Mouse (Mus musculus) kidney, embryonic 16.5 days (tissue): Measurements from ENCODE around the gene Cd55. TPM values are rescaled to one million over a fixed set of nuclear protein-coding genes. Genes with fewer than 3 reads are reported as not detected.
"Not testable (repeated sequence)": the region's sequence is repeated elsewhere in the genome, so short reads cannot be mapped to it uniquely, and the experiment has no call there.

Experiments used
- ATAC-seq: fragments of 200-750 bp; cut with Nextera tagmentation; 2 replicates; pipeline ENCODE4 v1.8.0; 2017; ENCODE audit warnings: moderate TSS enrichment; ENCODE audit not compliant: low FRiP score, low TSS enrichment
- H3K27ac ChIP-seq: fragments of 300-500 bp; sonication (generic); 2 replicates; pipeline ENCODE4 v1.5.1; 2014; ENCODE audit warnings: low read length
- H3K27me3 ChIP-seq: fragments of 300-500 bp; sonication (generic); 2 replicates; pipeline ENCODE4 v1.6.1; 2014; ENCODE audit warnings: low read length, control low read depth, mixed read lengths; ENCODE audit not compliant: insufficient read depth
- H3K36me3 ChIP-seq: fragments of 300-500 bp; sonication (generic); 2 replicates; pipeline ENCODE4 v1.6.1; 2014; ENCODE audit warnings: low read length, control low read depth, mixed read lengths; ENCODE audit not compliant: insufficient read depth
- H3K4me1 ChIP-seq: fragments of 300-500 bp; sonication (generic); 2 replicates; pipeline ENCODE4 v1.6.1; 2014; ENCODE audit warnings: low read length, control low read depth, mixed read lengths; ENCODE audit not compliant: insufficient read depth
- H3K4me2 ChIP-seq: fragments of 300-500 bp; sonication (generic); replicated peaks from 2 replicates; pipeline ENCODE4 v1.6.1; 2014; ENCODE audit warnings: low read depth, low read length
- H3K4me3 ChIP-seq: fragments of 300-500 bp; sonication (generic); 2 replicates; pipeline ENCODE4 v1.5.1; 2014; ENCODE audit warnings: mild to moderate bottlenecking, low read length
- H3K9ac ChIP-seq: fragments of 300-500 bp; sonication (generic); replicated peaks from 2 replicates; pipeline ENCODE4 v1.6.1; 2014; ENCODE audit warnings: low read length
- H3K9me3 ChIP-seq: fragments of 300-500 bp; sonication (generic); 2 replicates; pipeline ENCODE4 v1.6.1; 2016; ENCODE audit warnings: low read length, control low read depth
- WGBS: fragments of 180-500 bp; shearing (Covaris S2); extraction: QIAGEN DNeasy Blood & Tissue Kit; methylation state at CpG from one replicate; pipeline ENCODE4 v1.1.7; 2014; 5-methylcytosine and 5-hydroxymethylcytosine counted together
- polyA plus RNA-seq: library from polyadenylated mRNA; unstranded; fragments of >200 nt; fragmentation: Nextera tagmentation; extraction: Ambion mirVana; gene quantifications from 2 replicates; pipeline ENCODE4 v1.2.1, GENCODE M21; 2015

The Cd55 gene
- polyA plus RNA-seq, 1 experiment from 2014 or later: 15.9 TPM

- Histone ChIP-seq H3K4me1 (0 out of 2 replicates have a peak, but pooled peaks cover 3% of the 10 kb centered on the region), H3K27ac (no peak overlapping the region)
Measured at GRCm38 (mm10) chr1:130485828-130486620, 23.5 kb upstream of the Cd55 start.

GRCm38 (mm10) chr1:130485376-130485775 is 22.8 kb upstream of the Cd55 start:
- 0 out of 2 replicates have a peak, but pooled peaks have one; percentile 23 for ATAC-seq
- H3K27me3 ChIP-seq: no peaks in the 10 kb centered on the region
- 34% methylated on average over 2 of the region's 2 CpGs for WGBS

More at GRCm38 (mm10) chr1:130485828-130486620, 23.5 kb upstream of the Cd55 start:
- Histone ChIP-seq H3K36me3 (no peaks in the 10 kb centered on the region), H3K9me3 (no peaks in the 10 kb centered on the region), H3K4me2 (no peak overlapping the region), H3K9ac (no peak overlapping the region), H3K4me3 (no peak overlapping the region), H3K27me3 (no peaks in the 10 kb centered on the region)
- WGBS: 50% methylated on average over 10 of the region's 10 CpGs
- no peak for ATAC-seq

DNA sequence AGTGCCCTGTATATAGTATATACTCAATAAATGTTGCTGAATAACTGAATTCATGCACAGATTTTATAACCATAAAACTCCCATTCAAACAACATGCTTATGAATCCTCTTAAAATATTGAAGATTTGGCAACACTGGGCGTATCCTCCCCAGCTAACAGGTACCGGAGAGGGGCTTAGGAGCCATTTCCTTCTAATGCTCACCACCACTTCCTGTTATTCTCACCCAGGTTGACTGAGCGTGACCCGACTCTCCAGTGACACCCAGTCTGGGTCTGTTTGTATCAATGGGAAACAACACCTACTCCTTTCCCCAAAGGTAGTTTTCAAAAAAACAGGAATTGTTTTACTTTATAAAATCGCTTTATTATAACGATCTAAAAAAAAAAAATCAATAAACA is 12.4 kb upstream of the Cd55 start:
- Histone ChIP-seq H3K36me3 (no peaks in the 10 kb centered on the region), H3K27me3 (no peaks in the 10 kb centered on the region), H3K27ac (no peak overlapping the region), H3K9me3 (no peaks in the 10 kb centered on the region), H3K4me1 (no peaks in the 10 kb centered on the region), H3K4me3 (no peak overlapping the region), H3K9ac (no peak overlapping the region), H3K4me2 (no peak overlapping the region)
- WGBS: 74% methylated on average over 6 of the region's 6 CpGs
- ATAC-seq: no peak

More at GRCm38 (mm10) chr1:130485376-130485775, 22.8 kb upstream of the Cd55 start:
- Histone ChIP-seq H3K36me3 (no peaks in the 10 kb centered on the region), H3K27ac (no peak overlapping the region), H3K4me2 (no peak overlapping the region), H3K4me3 (no peak overlapping the region), H3K9me3 (no peaks in the 10 kb centered on the region), H3K4me1 (0 out of 2 replicates have a peak, but pooled peaks cover 3% of the 10 kb centered on the region), H3K9ac (no peak overlapping the region)

- Histone ChIP-seq H3K27me3 (no peaks in the 10 kb centered on the region), H3K4me2 (no peak overlapping the region), H3K9ac (no peak overlapping the region), H3K27ac (no peak overlapping the region), H3K9me3 (no peaks in the 10 kb centered on the region), H3K36me3 (no peaks in the 10 kb centered on the region), H3K4me1 (no peaks in the 10 kb centered on the region), H3K4me3 (no peak overlapping the region)
- WGBS: 27% methylated on average over 1 of the region's 1 CpGs
- 0 out of 2 replicates have a peak, but pooled peaks have one; percentile 35 for ATAC-seq
Measured at GRCm38 (mm10) chr1:130474226-130474625, 11.7 kb upstream of the Cd55 start.

DNA sequence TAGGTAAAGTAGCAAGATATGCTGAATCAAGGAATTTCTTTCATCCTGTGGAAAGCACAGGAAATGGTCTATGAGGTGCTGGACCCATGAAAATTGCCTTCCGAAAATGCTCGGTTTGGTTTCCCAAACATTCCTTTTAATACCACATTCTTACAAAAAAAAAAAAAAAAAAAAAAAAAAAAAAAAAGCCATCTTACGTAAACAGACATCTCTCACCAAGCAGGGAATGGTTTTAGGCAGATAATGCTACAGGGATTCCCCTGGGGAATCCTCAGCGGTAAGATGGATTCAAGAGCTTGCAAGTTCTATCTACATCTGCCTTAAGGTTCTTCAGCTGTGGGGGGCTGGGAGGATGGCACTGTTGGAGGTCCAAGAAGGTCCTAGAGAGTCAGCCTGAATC is 7.5 kb upstream of the Cd55 start:
- ATAC-seq: no peak
- no peak overlapping the region for H3K4me2 ChIP-seq
- no peak overlapping the region for H3K4me3 ChIP-seq
- no peaks in the 10 kb centered on the region for H3K4me1 ChIP-seq
- H3K27me3 ChIP-seq: no peaks in the 10 kb centered on the region
- no peak overlapping the region for H3K9ac ChIP-seq
- no peak overlapping the region for H3K27ac ChIP-seq
- no peaks in the 10 kb centered on the region for H3K36me3 ChIP-seq
- WGBS: 80% methylated on average over 4 of the region's 4 CpGs
- H3K9me3 ChIP-seq: no peaks in the 10 kb centered on the region

DNA sequence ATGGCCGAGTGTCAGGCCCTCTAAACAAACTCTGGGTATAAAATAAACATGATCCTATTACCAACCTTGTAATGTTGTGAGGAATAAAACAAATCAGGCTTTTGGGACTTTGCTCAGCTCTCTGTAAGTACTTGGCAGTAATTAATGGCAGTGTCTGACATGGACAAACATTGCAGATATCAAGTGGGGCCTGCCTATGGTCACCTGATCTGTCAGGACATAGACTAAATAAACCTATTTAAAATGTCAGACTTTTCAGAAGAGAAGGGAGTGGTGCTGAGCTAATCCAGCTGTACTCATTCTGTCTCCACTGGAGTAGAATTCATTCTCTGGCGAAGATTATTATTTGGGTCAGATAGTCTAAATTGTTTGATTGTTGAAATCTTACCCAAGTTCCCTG is 4.9 kb upstream of the Cd55 start:
- H3K4me1 ChIP-seq: peaks cover 6% of the 10 kb centered on the region; the same call in 1 of the 2 replicates
- H3K36me3 ChIP-seq: no peaks in the 10 kb centered on the region
- H3K27me3 ChIP-seq: no peaks in the 10 kb centered on the region
- 22% methylated on average over 2 of the region's 2 CpGs for WGBS
- no peaks in the 10 kb centered on the region for H3K9me3 ChIP-seq
- H3K4me3 ChIP-seq: no peak overlapping the region
- H3K9ac ChIP-seq: no peak overlapping the region
- H3K27ac ChIP-seq: no peak overlapping the region
- H3K4me2 ChIP-seq: no peak overlapping the region
- ATAC-seq: peak; percentile 84

- peaks cover 6% of the 10 kb centered on the region; the same call in 1 of the 2 replicates for H3K4me1 ChIP-seq
- no peaks in the 10 kb centered on the region for H3K9me3 ChIP-seq
- H3K4me2 ChIP-seq: no peak overlapping the region
- no peak overlapping the region for H3K27ac ChIP-seq
- ATAC-seq: no peak
- H3K27me3 ChIP-seq: no peaks in the 10 kb centered on the region
- no peaks in the 10 kb centered on the region for H3K36me3 ChIP-seq
- no peak overlapping the region for H3K9ac ChIP-seq
- no peak overlapping the region for H3K4me3 ChIP-seq
Measured at GRCm38 (mm10) chr1:130464173-130464572, 1.6 kb upstream of the Cd55 start.

DNA sequence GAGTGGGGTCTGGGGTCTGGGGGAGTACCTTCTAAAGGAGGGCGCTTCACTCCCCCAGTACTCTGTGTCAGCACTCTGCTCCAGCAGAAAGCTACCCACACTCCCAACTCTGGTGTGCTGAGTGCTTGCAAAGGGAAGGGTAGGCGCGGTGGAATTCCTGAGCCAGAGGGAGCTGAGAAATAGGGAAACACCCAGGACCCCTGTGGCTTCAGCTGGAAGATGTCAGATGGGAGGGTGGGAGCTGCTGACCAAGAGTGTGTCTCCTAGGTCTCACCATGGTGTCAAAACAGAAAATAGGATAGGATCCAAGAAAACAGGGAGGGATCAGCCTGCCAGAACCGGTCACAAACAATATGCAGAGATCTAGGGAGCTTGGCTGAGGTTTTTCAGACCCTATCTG is 323 bp upstream of the Cd55 start:
- WGBS: 8% methylated on average over 4 of the region's 4 CpGs
- H3K9me3 ChIP-seq: no peaks in the 10 kb centered on the region
- no peaks in the 10 kb centered on the region for H3K36me3 ChIP-seq
- H3K4me2 ChIP-seq: peak overlapping the region; percentile 89
- peak overlapping the region; percentile 10; the same call in 1 of the 2 replicates for H3K27ac ChIP-seq
- H3K9ac ChIP-seq: peak overlapping the region; percentile 68
- no peaks in the 10 kb centered on the region for H3K27me3 ChIP-seq
- H3K4me3 ChIP-seq: peak overlapping the region; percentile 71
- peaks cover 6% of the 10 kb centered on the region; the same call in 1 of the 2 replicates for H3K4me1 ChIP-seq
- ATAC-seq: peak; percentile 74

DNA sequence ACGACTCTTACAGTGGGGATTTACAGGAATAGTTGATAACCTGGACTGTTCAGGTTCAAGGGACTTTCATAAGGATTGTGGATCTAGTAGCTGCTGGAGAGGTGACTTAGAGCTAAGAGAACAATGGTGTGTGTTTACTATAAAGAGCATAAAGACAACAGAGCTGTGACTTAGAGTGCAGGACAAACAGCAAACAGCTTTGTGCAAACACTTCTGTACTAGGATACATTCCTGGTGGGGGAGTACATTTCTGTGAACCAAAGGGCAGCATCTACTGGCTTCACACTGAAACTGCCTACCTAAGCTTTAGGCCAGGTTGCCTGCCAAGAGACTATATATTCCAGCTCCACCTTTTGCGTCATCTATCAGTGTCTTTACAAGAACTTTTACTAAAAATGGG is 7.4 kb downstream of the Cd55 start:
- Histone ChIP-seq H3K36me3 (no peaks in the 10 kb centered on the region), H3K27me3 (no peaks in the 10 kb centered on the region), H3K4me1 (no peaks in the 10 kb centered on the region), H3K4me3 (no peak overlapping the region), H3K27ac (no peak overlapping the region), H3K9me3 (no peaks in the 10 kb centered on the region), H3K9ac (no peak overlapping the region), H3K4me2 (no peak overlapping the region)
- WGBS: 87% methylated on average over 2 of the region's 2 CpGs
- ATAC-seq: no peak

- not testable (repeated sequence) for H3K9ac ChIP-seq, H3K4me2 ChIP-seq, H3K9me3 ChIP-seq, ATAC-seq, H3K36me3 ChIP-seq, H3K4me3 ChIP-seq, H3K27ac ChIP-seq, H3K27me3 ChIP-seq, H3K4me1 ChIP-seq
- WGBS: 15% methylated on average over 1 of the region's 1 CpGs
Measured at GRCm38 (mm10) chr1:130442930-130443329, 19.6 kb downstream of the Cd55 start.
